9 mouse cellular contexts compared by ENCODE assay signal in the genomic region with DNA sequence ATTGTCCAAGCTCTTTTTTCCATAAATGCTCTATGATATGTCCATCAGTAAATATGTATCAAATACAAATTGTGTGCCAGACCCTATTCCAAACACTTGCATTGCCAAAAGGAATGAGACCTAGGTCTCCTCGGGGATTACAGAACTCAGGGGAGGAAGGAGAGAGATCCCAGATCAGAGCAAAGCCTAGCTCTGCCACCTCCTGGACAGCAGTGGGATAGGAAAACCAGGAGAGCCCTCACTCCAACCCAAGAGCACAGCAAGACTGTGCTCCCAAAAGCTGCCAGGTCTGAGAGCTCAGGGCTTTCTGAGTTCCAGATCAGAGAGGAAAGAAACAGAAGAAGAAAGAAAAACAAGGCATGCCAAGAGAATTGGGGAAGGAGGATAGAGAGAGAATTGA. TPM values are rescaled to one million over a fixed set of nuclear protein-coding genes. Genes with fewer than 3 reads are reported as not detected.
DNase-seq lines count a peak whose midpoint lies in the region; ATAC-seq and TF ChIP-seq lines count a peak whose summit lies in the region.
"Had no signal": no experiment of that assay in that cellular context is flagged by ENCODE, and none has a peak within 500 bp of the region (broad histone marks: within the 10 kb centered on the region; RNA-seq: fewer than 3 reads in every experiment).

No protein-coding gene starts in this region.

- peak; percentile 24 for DNase-seq in hindbrain, postnatal 0 days (ENCODE audit: low spot score)
- DNase-seq in urinary bladder, postnatal 14 days (ENCODE audit: low spot score) = peak; percentile 33
- no peak for DNase-seq in urinary bladder, postnatal 10 days (ENCODE audit: low spot score)
- DNase-seq in embryo, embryonic 10.5 days (ENCODE audit: low spot score) = peak; percentile 39
- DNase-seq in stomach, postnatal 0 days (ENCODE audit: low spot score) = peak; percentile 71
- no peak for DNase-seq in ovary, postnatal 14 days (ENCODE audit: low spot score)

- no peaks in the 10 kb centered on the region for H3K9me3 ChIP-seq in hindbrain, postnatal 0 days (ENCODE audit: low read length)
- H3K9me3 ChIP-seq in hindbrain, embryonic 16.5 days (ENCODE audit: control insufficient read depth, low read length) = no peaks in the 10 kb centered on the region
- no peaks in the 10 kb centered on the region for H3K9me3 ChIP-seq in stomach, postnatal 0 days (ENCODE audit: control insufficient read depth, low read length)
- H3K9me3 ChIP-seq: hindbrain, embryonic 15.5 days had no signal

- H3K4me2 ChIP-seq in hindbrain, postnatal 0 days (ENCODE audit: low read depth, low read length) = no peak overlapping the region
- no peak overlapping the region for H3K4me2 ChIP-seq in hindbrain, embryonic 16.5 days (ENCODE audit: low read length)
- no peak overlapping the region for H3K4me2 ChIP-seq in stomach, postnatal 0 days (replicated peaks; ENCODE audit: low read depth)
- H3K4me2 ChIP-seq: hindbrain, embryonic 15.5 days had no signal

- no peaks in the 10 kb centered on the region for H3K36me3 ChIP-seq in hindbrain, postnatal 0 days (ENCODE audit: insufficient read depth, low read length)
- no peaks in the 10 kb centered on the region for H3K36me3 ChIP-seq in hindbrain, embryonic 16.5 days (ENCODE audit: control insufficient read depth, insufficient read depth, low read length)
- no peaks in the 10 kb centered on the region for H3K36me3 ChIP-seq in stomach, postnatal 0 days (ENCODE audit: control insufficient read depth, insufficient read depth, low read length)
- H3K36me3 ChIP-seq: hindbrain, embryonic 15.5 days had no signal

- ATAC-seq in hindbrain, postnatal 0 days = no peak
- no peak for ATAC-seq in hindbrain, embryonic 16.5 days
- ATAC-seq in stomach, postnatal 0 days (ENCODE audit: low FRiP score, low TSS enrichment) = peak; percentile 82
- no peak for ATAC-seq in cerebellum, adult (ENCODE audit: insufficient number of reproducible peaks, low FRiP score, low TSS enrichment)

- no peaks in the 10 kb centered on the region for H3K4me1 ChIP-seq in hindbrain, postnatal 0 days (ENCODE audit: insufficient read depth, low read length)
- no peaks in the 10 kb centered on the region for H3K4me1 ChIP-seq in hindbrain, embryonic 16.5 days (ENCODE audit: control insufficient read depth, insufficient read depth, low read depth, low read length)
- H3K4me1 ChIP-seq in stomach, postnatal 0 days (replicated peaks; ENCODE audit: control insufficient read depth, insufficient read depth) = no peaks in the 10 kb centered on the region
- H3K4me1 ChIP-seq: hindbrain, embryonic 15.5 days had no signal

- H3K27me3 ChIP-seq in hindbrain, postnatal 0 days (ENCODE audit: insufficient read depth, low read length) = no peaks in the 10 kb centered on the region
- H3K27me3 ChIP-seq in hindbrain, embryonic 16.5 days (replicated peaks; ENCODE audit: control insufficient read depth, insufficient read depth, low read length) = no peaks in the 10 kb centered on the region
- H3K27me3 ChIP-seq in stomach, postnatal 0 days (ENCODE audit: control insufficient read depth, insufficient read depth, low read length) = no peaks in the 10 kb centered on the region
- H3K27me3 ChIP-seq: hindbrain, embryonic 15.5 days had no signal

- H3K27ac ChIP-seq in hindbrain, postnatal 0 days = no peak overlapping the region
- no peak overlapping the region for H3K27ac ChIP-seq in hindbrain, embryonic 16.5 days (ENCODE audit: low read depth, low read length)
- H3K27ac ChIP-seq in stomach, postnatal 0 days (replicated peaks) = no peak overlapping the region
- H3K27ac ChIP-seq: hindbrain, embryonic 15.5 days had no signal

- peak; percentile 61 for TF ChIP-seq CTCF in hindbrain, postnatal 0 days (IDR thresholded peaks at IDR 0.05; ENCODE audit: low read depth)
- peak; percentile 76 for TF ChIP-seq CTCF in stomach, postnatal 0 days (IDR thresholded peaks at IDR 0.05; ENCODE audit: low read depth)

- no peak overlapping the region for H3K9ac ChIP-seq in hindbrain, postnatal 0 days (replicated peaks; ENCODE audit: low read length)
- no peak overlapping the region for H3K9ac ChIP-seq in hindbrain, embryonic 16.5 days (ENCODE audit: low read depth, low read length)
- H3K9ac ChIP-seq in stomach, postnatal 0 days (ENCODE audit: low read length) = no peak overlapping the region
- H3K9ac ChIP-seq: hindbrain, embryonic 15.5 days had no signal

- no peak for TF ChIP-seq EP300 in stomach, postnatal 0 days (optimal IDR thresholded peaks at IDR 0.05)

- no peak overlapping the region for H3K4me3 ChIP-seq in hindbrain, postnatal 0 days (ENCODE audit: low read length)
- no peak overlapping the region for H3K4me3 ChIP-seq in hindbrain, embryonic 16.5 days (ENCODE audit: low read length)
- no peak overlapping the region for H3K4me3 ChIP-seq in stomach, postnatal 0 days (ENCODE audit: low read depth, low read length)
- H3K4me3 ChIP-seq: hindbrain, embryonic 15.5 days had no signal

- 16% methylated on average over 1 of the region's 1 CpGs for WGBS in hindbrain, postnatal 0 days
- WGBS in hindbrain, embryonic 16.5 days = 25% methylated on average over 1 of the region's 1 CpGs
- 3% methylated on average over 1 of the region's 1 CpGs for WGBS in stomach, postnatal 0 days

RNA-seq across cellular contexts. Expression of gene Gm5678, which starts 1.2 kb away (rescaled TPM):
- total RNA-seq in hindbrain, postnatal 0 days (2014; rRNA removed) = not detected in 2 replicates
- not detected in 2 replicates for polyA plus RNA-seq in hindbrain, postnatal 0 days (2015; fragmentation: Nextera tagmentation; extraction: Ambion mirVana)
- polyA plus RNA-seq in hindbrain, embryonic 16.5 days (2015; fragmentation: Nextera tagmentation; extraction: Ambion mirVana) = not detected in 2 replicates
- 7.7 and 8.0 TPM in 2 replicates for polyA plus RNA-seq in stomach, postnatal 0 days (2015; fragmentation: Nextera tagmentation; extraction: Ambion mirVana)
- polyA plus RNA-seq: hindbrain, embryonic 15.5 days had no signal

RNA-seq across cellular contexts. Expression of gene Cbr1, which starts 21.1 kb away (rescaled TPM):
- total RNA-seq in hindbrain, postnatal 0 days (2014; rRNA removed) = 76.3 and 96.9 TPM in 2 replicates
- 113 and 119 TPM in 2 replicates for polyA plus RNA-seq in hindbrain, postnatal 0 days (2015; fragmentation: Nextera tagmentation; extraction: Ambion mirVana)
- 138 and 152 TPM in 2 replicates for polyA plus RNA-seq in hindbrain, embryonic 16.5 days (2015; fragmentation: Nextera tagmentation; extraction: Ambion mirVana)
- 411 and 426 TPM in 2 replicates for polyA plus RNA-seq in stomach, postnatal 0 days (2015; fragmentation: Nextera tagmentation; extraction: Ambion mirVana)

RNA-seq across cellular contexts. Expression of gene Setd4, which starts 22.9 kb away (rescaled TPM):
- 10.3 and 29.0 TPM in 2 replicates for total RNA-seq in hindbrain, postnatal 0 days (2014; rRNA removed)
- 13.4 and 13.8 TPM in 2 replicates for polyA plus RNA-seq in hindbrain, postnatal 0 days (2015; fragmentation: Nextera tagmentation; extraction: Ambion mirVana)
- 15.8 and 17.1 TPM in 2 replicates for polyA plus RNA-seq in hindbrain, embryonic 16.5 days (2015; fragmentation: Nextera tagmentation; extraction: Ambion mirVana)
- 20.9 and 24.7 TPM in 2 replicates for polyA plus RNA-seq in stomach, postnatal 0 days (2015; fragmentation: Nextera tagmentation; extraction: Ambion mirVana)

RNA-seq across cellular contexts. Expression of gene Cbr3, which starts 56.3 kb away (rescaled TPM):
- 0.58 and 5.1 TPM in 2 replicates for total RNA-seq in hindbrain, postnatal 0 days (2014; rRNA removed)
- polyA plus RNA-seq in hindbrain, postnatal 0 days (2015; fragmentation: Nextera tagmentation; extraction: Ambion mirVana) = 4.8 and 5.4 TPM in 2 replicates
- 2.6 and 4.1 TPM in 2 replicates for polyA plus RNA-seq in hindbrain, embryonic 16.5 days (2015; fragmentation: Nextera tagmentation; extraction: Ambion mirVana)
- 208 and 229 TPM in 2 replicates for polyA plus RNA-seq in stomach, postnatal 0 days (2015; fragmentation: Nextera tagmentation; extraction: Ambion mirVana)

Comparison
In these comparisons a context has a peak if more than half of its experiments do, and no peak if none do; other contexts are left out.
1. DNase-seq: peak in hindbrain, postnatal 0 days (single experiment), urinary bladder, postnatal 14 days (single experiment), embryo, embryonic 10.5 days (single experiment) and stomach, postnatal 0 days (single experiment); none in urinary bladder, postnatal 10 days (single experiment) and ovary, postnatal 14 days (single experiment).